Mouse (Mus musculus) small intestine, adult 2 months (tissue): Measurements from ENCODE around the gene Zkscan4.

ENCODE experiments used
- CTCF ChIP-seq: fragments of 200-500 bp; IDR thresholded peaks from 2 replicates; pipeline ENCODE4 v1.5.1; 2012; ENCODE audit warnings: low read depth, mild to moderate bottlenecking, control low read depth, inconsistent platforms, low read length, moderate library complexity, mixed read lengths; ENCODE audit not compliant: insufficient replicate concordance, insufficient read length; ENCODE audit errors: extremely low read depth
- POLR2A ChIP-seq: fragments of 200-500 bp; IDR thresholded peaks from 2 replicates; pipeline ENCODE4 v1.6.1; 2012; ENCODE audit warnings: low read depth, mild to moderate bottlenecking, control low read depth, inconsistent platforms, low read length, moderate library complexity

DNA sequence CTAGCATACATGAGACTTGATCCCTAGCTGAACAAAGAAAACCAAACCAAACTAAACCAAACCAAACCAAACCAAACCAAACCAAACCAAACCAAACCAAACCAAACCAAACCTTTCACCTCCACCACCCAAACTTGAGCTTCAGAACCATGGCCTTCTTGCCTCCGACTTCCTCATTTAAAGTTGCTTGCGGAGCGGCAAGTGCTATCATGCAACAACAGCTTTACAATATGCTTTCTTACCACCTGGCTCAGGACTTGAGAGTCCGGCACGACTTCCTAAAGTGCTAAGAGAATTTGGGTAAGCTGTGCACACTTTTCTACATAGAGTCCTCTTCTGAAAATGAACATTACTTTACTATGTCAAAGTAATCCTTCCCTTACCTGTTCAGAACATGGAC, 23.6 kb downstream of the Zkscan4 start:
- TF ChIP-seq CTCF = no peak
- no peak for TF ChIP-seq POLR2A
